Mouse (Mus musculus) liver, adult (tissue): ENCODE data around the gene Kdm7a.

Experiments used
- GATA4 ChIP-seq: IDR thresholded peaks from 2 replicates; pipeline ENCODE4 v1.6.1; 2014; ENCODE audit warnings: mild to moderate bottlenecking, low read length; ENCODE audit not compliant: insufficient replicate concordance

The Kdm7a gene

GRCm38 (mm10) chr6:39217961-39218360, 11.4 kb upstream of the Kdm7a start:
- no peak for TF ChIP-seq GATA4

GRCm38 (mm10) chr6:39217138-39217537, 10.5 kb upstream of the Kdm7a start:
- no peak for TF ChIP-seq GATA4

- no peak for TF ChIP-seq GATA4
These were observed 8.5 kb upstream of the Kdm7a start for GRCm38 (mm10) chr6:39214949-39215606.

- no peak for TF ChIP-seq GATA4
These were observed 3.1 kb upstream of the Kdm7a start for GRCm38 (mm10) chr6:39209677-39210076.

- no peak for TF ChIP-seq GATA4
These were observed 1.6 kb upstream of the Kdm7a start for GRCm38 (mm10) chr6:39208181-39208580.

- no peak for TF ChIP-seq GATA4
These were observed 674 bp downstream of the Kdm7a start for GRCm38 (mm10) chr6:39205650-39206580.

GRCm38 (mm10) chr6:39205064-39205649, 1.4 kb downstream of the Kdm7a start:
- TF ChIP-seq GATA4, result no peak

- TF ChIP-seq GATA4, result no peak
These were observed 2.1 kb downstream of the Kdm7a start for GRCm38 (mm10) chr6:39204444-39204843.

GRCm38 (mm10) chr6:39203236-39203635, 3.4 kb downstream of the Kdm7a start:
- no peak for TF ChIP-seq GATA4

- no peak for TF ChIP-seq GATA4
These were observed 13.6 kb downstream of the Kdm7a start for GRCm38 (mm10) chr6:39193006-39193405.

- no peak for TF ChIP-seq GATA4
These were observed 15.1 kb downstream of the Kdm7a start for GRCm38 (mm10) chr6:39191518-39191917.

GRCm38 (mm10) chr6:39187227-39187626, 19.4 kb downstream of the Kdm7a start:
- no peak for TF ChIP-seq GATA4

- TF ChIP-seq GATA4, result no peak
These were observed 37.5 kb downstream of the Kdm7a start for GRCm38 (mm10) chr6:39169089-39169488.

GRCm38 (mm10) chr6:39164891-39165290, 41.7 kb downstream of the Kdm7a start:
- no peak for TF ChIP-seq GATA4

GRCm38 (mm10) chr6:39161975-39162374, 44.6 kb downstream of the Kdm7a start:
- no peak for TF ChIP-seq GATA4

GRCm38 (mm10) chr6:39146041-39146440, 60.5 kb downstream of the Kdm7a start:
- no peak for TF ChIP-seq GATA4

- TF ChIP-seq GATA4, result no peak
These were observed 74.0 kb downstream of the Kdm7a start for GRCm38 (mm10) chr6:39132556-39132955.

- TF ChIP-seq GATA4, result no peak
These were observed 75.1 kb downstream of the Kdm7a start for GRCm38 (mm10) chr6:39131480-39131879.
